Mouse (Mus musculus) ES-CJ7 (cell line): ENCODE results near the gene Dlg2.

Source experiments
- DNase-seq: peaks from one replicate; pipeline ENCODE4 v3.0.0; 2011; ENCODE audit warnings: low read depth, low spot score

Gene Dlg2

DNA sequence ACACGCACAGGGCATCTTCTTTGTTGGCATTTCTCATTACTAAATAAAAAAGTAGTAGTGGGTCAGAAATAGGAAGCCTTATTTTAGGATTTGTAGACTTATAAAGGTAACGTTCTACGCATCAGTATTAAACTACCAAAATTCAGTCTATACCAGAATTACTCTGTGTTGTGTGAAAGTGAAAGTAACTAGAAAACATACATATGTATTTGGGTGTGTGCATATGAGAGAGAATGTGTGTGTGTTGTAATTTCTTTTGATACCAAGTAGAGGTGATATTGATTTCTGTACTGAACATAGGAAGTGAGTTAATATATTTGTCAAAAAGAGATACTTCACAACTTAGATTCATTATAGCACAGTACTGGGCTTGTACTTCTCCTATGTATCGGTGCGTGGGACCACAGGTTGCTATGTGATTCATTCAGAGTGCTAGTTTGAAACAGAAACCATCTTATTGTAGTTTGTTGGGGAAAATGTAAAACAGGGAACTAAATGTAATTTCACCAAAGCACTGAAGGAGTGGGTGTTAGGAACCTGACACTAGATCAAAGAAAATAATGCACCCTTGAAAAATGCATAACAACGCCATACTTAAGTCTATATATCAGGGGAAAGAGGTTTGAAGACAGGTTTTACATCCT lies 1688.5 kb downstream of the Dlg2 start:
- DNase-seq = no peak

DNA sequence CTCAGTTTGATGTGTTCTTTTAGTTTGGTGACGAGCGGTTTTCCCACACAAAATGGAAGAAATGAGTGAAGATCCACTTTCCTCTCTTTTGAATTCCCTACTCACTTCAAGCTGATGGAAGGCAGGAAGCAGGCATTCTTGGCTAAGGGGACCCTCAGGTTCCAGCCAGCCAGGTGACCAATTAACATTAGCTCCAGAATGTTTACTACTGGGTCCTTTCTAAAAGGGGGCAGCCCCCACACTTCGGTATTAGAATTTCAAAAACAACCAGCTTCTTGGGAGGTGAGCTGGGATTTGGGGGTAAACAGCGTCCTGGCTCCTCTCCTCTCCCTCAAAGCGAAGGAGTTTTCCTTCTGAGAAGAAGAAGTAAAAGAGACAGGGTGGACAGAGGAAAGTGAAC lies 1703.6 kb downstream of the Dlg2 start:
- no peak for DNase-seq

DNA sequence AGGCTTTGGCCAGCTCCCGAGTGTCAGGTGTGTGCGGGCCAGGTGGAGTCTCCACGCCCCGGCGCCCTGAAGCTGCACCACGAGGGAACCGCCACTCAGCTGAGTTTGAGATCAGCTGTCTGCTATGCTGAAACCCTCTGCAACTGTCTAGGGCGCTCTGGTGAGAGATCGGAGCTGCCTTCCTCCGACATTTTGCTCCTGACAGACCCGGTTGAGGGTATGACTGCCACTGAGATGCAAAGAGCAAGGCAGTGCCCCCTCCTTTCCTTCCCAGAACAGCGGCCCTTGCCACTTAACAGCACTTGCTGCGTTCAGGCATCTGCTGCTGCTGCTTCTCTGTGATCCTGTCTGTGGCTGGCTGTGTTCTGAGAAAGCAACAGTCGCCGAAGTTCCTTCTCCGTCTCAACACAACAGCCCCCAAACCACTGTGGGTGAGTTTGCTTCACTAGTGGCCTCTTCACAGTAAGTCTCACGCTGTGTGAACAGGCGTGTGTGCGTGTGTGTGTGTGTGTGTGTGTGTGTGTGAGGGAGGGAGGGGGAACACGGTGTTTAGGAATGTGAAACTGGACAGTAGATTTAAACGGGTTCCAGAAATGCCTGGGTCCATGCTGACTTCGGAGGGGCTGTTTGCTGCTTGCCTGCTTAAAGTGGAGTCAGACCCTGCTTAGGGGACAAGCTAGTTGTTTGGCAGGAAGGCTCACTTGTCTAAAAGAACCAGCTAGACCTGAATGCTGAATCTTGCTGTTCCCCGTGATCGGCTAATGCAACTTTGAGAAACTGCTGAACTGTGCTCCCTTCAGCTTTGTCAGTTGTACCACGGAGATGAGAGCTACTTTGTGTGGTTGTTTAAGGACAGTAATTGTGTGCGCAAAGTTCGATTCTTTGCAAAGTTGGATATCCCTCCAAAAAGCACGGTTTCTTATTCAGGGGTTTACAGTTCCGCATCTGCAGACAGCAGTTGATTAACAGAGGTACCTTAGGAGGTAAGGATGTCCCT lies 1704.4 kb downstream of the Dlg2 start:
- DNase-seq = peak; percentile 2

DNA sequence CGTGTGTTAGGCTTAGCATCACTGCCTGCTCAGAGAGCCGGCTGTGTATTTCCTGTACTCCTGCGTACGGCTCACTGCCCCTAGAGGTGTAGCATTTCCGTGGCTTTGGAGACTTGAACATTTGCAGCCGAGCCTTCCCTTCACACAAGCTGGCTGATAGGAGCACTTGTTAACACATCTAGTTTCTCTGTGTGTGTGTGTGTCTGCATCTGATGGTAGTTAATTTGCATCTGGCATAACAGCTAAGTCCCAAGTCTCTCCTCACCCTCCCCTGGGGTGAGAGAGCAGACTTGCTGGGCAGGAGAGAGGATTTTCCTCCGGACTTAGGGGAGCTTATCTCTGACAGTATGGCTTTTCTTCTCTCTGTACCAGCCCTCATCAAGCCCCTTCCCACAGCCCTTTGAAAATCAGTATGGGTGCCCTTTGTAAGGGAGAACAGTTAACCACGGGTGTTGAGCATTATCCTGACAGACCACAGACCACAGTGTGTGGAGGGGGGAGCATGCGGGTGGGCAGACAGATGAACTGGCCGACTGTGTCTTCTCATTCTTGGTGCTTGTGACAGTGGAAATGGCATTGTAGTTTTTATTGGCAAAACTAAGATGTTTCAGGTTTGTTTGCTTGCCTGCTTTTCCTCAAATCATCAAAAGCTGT lies 1705.6 kb downstream of the Dlg2 start:
- DNase-seq = no peak

DNA sequence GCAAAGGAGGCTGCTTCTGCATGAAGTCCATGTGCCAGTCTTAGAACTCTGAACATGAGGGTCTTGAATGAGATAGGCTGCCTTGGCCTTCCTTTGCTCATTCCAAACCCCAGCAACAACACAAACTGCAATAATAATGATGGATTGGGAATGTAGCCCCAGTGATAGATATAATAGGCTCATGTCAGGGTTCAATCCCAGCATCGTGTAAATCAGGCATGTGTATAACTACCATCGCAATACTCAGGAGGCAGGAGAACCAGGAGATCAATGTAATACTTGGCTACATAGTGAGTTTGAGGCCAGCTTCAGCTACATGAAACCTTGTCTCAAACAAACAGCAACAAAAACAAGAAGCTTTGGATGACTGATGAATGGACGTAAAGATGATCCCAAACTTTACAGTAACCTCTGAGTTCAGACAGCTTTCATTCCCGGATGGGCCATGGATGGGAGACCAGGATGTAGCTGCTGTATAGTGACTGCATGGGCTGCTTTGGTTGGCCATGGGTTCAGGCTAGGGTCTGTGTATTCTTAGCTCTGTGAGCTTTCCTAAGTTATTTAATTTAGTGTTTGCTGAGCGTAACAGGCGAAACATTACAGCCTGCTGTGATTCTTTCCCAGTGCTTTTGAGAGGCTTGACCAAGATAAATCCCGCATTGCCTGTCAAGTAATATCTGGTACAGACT lies 1708.0 kb downstream of the Dlg2 start:
- no peak for DNase-seq

DNA sequence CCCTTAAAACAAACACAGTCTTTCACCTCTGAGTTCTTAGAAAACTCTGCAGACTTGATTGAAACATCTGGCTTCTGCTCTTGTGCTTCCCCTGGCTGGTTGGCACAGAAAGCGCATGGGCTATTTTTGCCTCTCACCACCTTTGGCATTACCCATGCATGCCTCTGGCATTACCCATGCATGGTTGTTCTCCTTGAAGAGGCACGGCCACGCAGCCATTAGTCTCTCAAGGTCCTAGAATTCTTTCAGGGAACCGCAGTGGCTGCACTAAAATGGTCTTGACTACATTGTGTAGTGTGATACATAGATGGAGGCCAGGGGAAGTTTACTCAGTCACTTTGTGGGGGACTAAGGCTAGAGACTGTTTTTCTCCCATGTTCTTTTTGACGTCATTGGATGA lies 1709.9 kb downstream of the Dlg2 start:
- DNase-seq = no peak

DNA sequence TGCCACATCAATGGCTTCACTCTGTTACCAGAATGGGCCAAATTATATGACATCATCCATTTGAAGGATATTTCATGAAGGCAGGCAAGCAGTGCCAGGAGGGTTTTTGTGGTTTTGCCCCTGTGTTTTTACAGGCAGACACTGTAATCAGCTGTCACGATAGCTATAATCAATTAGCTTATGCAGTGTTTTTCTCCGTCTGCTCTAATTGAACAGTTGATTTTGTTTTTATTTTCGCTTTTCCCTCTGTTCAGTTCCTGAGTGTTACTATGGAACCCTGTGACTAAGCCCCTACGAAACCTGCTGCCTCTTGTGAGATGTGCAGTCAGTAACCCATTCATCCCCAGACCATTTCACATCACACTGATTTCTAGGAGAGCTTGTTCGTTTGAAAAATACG lies 1712.7 kb downstream of the Dlg2 start:
- DNase-seq = no peak

DNA sequence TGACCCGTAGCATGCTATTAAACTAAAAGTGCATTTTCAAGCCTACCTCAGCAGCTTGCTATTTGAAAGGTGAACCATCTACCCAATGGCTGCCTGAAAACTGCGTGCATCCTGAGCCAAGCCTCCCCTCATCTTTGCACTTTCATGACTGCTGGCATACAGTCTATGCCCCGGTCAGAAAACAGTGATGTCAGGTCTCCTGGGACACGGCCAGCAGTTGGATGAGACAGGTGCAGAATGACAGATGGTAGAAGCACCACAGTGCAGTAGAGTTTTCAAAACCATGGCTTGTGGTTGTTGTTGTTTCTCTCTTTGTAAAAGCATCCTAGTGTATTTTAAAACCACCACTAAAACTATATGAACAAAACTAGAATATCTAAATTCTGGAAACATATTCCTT lies 1719.5 kb downstream of the Dlg2 start:
- no peak for DNase-seq

DNA sequence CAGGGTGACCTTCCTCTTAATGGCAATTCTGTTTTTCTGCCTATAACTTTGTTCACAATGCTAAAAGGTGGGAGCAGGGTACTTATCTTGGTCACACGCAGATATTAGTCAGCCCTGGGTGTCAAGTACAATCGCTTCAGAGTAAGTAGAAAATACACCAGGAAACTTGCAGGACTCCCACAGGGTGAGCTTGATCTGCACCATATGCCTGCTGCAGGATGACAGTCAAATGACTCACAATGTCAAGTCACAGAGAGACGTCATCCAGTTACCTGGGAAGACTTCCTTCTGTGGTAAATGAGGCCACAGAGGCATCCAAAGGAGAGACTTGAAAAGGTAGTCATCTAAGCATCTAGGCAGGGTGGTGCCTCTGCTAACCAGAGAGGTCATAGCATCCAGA lies 1721.1 kb downstream of the Dlg2 start:
- DNase-seq = no peak

DNA sequence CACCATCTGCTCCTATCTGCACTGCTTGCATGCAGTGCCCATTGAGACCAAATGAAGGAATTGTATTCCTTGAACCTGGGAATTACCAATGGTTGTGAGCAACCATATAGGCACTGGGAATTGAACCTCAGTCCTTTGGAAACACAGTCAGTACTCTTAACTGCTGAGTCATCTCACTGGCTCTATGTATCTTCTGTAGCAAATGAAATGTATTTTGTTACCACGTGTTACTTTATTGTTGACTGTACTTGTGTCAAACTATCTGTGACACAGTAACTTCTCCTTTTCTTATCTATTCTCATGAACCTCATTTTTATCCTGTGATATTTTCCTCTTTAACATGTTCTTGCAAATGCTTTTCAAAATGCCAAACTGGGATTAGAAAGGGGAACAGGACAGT lies 1722.7 kb downstream of the Dlg2 start:
- DNase-seq = no peak

DNA sequence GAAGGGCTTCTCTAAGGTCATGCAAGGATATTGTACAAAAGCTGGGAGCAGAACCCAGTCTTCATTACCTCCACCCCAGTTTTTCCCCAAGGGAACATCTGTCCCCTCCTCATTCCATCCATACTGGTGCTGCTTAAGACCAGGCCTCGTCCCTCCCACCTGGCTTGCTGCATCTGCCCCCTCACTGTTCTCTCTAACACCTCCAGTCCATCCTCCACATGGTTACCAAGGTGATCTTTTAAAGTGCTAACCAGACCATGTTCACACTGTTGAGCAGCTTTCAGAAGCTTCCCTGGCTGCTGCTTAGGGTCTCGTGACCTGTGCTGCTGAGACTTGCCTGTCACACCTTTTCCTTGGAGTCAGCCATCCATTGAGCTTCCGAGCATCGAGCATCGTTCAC lies 1734.2 kb downstream of the Dlg2 start:
- no peak for DNase-seq

DNA sequence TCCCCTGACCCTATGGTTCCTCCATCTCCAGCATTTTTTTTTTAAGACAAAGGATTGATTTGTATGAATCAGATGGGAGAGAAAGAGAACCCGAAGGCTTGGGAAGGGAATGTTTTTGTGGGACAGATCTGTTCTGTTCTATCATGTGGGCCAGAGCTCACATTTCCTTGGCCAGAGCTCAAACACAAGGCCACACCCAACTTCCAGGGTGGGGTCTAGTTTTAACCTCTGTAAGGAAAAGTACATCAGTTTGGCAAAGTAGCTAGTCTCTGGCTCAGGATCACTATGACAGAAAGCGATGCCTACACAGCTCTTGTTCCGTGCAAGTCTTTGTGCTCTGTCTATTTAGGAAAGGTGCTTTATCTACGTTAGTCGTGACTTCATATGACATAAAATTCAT lies 1737.3 kb downstream of the Dlg2 start:
- DNase-seq = no peak

DNA sequence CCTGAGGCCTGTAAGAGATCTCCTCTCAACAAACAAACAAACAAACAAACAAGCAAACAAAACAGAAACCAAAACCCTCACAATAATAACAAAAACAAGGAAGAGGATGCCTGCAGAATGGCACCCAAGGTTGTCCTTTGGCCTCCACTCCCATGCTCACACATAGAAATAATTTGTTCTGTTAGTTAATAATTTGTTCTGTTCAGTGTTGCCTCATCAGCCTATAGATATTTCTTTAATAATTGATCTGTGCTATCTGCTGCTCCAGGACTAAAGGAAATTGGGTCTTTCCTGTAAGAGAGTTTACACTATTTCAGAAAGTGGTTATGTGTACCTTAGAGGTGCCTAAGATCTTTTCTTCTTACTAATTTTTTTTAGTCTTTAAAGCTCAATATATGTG lies 1741.7 kb downstream of the Dlg2 start:
- DNase-seq = no peak

DNA sequence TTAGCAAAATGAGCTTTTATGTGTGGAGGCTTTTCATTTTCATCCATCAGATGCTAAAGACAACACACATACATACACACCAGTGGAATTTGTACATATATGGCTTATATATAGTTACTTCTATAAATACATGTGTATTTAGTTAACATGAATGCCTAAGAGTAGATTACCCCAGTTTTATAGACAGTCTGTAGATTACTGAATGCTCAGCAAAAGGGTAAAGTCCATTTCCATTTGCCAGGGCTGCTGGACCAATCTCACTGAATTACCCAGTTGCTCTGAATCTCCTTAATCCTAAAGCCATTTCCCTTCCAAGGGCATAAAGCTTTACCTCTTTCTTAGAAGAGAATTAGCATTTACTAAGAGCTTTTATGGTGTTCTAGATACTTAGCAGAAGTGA lies 1744.1 kb downstream of the Dlg2 start:
- DNase-seq = no peak

DNA sequence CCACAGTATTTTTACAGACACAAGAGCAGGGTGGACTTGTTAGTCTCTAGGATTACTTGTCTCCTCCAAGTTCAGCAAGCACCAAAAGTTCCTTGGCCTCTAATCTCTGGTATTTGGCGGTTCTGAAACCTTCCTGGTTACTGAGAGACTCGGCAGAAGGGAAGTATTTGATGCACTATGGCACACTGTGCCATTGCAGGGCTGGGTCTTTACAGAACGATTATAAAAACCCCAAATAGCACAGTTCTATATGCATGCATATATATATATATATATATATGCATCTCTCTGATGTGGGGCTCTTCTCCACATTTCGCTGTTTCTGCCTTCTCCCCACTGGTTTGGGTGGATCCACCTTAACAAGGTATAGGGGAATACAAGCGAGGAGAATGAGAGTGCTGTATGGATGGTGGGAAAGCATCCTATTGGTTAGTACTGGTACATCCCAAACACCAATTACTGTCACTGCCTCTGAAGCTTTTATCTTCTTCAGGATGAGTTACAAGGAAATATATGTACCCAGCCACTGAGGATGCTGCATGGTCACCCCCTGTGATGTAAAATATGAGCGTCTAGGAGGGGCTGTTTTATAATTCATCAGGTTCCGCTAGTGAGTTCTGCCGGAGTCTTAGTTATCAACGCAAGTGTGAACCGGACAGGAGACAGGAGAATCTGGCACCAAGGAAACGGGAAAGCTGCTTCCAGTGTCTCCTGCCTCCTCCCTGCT lies 1758.2 kb downstream of the Dlg2 start:
- DNase-seq = no peak

DNA sequence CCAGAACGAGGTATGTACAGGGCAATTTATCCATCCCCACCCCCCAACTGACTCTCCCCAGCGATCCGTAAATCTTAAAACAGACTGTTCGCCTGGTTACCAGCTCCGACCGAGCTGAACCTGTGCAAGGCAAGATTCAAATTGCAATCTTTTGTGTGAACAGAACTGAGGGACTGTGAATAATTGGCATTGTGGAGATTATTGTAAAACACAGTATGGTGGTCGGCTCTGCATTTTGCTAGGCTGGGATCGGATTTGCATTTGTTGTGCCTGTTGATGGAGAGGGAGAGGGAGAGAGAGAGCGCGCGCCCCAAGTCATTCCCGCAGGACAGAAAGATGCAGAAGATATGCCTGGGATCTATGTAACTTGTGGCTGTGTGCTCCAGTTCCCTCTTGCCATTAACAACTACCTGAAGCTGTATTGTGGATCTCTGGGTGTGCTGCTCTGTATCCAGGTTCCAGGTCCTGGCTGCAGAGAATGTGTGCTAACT lies 1759.1 kb downstream of the Dlg2 start:
- DNase-seq = no peak

DNA sequence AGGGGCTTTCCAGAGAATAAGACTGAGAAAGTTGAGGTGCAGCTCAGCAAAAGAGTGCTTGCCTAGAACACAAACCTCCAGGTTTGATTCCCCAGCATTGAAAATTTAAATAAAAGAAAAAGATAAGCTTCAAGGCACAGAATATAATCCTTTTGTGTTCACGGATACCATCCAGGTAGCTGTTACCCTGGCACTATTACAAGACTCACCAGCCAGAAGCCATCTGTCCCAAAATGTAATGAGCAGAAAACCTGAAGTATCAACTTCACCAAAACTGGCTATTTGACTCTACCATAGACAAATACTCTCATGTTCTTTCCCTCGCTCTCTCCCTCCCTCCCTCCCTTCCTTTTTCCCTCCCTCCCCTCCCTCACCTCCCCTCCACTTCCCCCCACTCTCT lies 1764.4 kb downstream of the Dlg2 start:
- DNase-seq = no peak

DNA sequence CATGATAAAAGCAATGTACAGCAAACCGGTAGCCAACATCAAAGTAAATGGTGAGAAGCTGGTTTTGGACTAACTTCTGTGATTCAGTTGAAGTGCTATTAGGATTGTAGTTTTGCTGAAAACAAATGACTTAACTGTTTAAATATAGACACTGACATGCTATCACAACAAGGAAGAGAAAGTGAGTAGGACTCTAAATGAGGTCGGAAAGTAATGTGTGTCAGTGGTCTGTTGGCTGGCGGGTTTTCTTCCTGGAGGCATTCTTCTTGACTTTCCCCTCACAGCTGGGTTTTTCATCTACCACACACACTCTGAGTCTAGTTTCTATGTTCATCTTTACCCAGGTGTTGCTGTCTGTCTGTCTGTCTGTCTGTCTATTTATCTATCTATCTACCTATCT lies 1771.1 kb downstream of the Dlg2 start:
- no peak for DNase-seq

DNA sequence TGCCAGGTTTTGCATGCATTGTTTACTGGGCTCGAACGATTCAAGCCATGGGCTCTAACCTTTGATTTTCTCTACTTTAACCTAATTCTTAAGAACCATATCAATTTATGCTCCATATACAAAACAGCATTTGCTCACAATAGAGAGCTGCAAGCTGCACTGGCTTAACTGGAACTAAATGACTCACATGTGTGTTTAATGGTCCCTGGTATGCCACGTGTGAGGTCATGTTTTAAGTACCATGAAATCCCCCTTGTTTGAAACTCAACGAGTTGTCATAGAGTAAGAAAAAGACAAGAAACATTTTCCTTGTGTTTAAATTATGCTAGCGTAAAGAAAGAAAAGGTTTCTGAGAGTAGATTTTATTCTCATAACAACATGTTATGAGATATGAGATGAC lies 1772.1 kb downstream of the Dlg2 start:
- no peak for DNase-seq

DNA sequence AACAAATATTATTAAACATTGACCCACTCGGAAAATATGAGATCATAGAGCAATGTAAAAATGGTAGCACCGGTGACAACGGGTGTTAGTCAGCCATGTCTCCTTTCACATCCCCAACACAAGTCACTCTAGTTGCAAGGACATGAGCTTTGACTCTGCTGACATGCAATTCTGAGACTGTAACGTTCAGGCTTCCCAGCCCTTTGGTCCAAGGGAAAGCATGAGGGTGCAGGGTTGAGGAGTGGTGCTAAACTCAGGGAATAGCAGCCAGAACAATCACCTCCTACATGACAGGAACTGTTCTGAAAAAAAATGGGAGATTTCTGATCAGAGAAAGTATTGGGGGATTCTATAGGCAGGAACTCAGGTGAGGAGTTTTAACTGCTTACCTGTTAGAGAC lies 1781.7 kb downstream of the Dlg2 start:
- no peak for DNase-seq

DNA sequence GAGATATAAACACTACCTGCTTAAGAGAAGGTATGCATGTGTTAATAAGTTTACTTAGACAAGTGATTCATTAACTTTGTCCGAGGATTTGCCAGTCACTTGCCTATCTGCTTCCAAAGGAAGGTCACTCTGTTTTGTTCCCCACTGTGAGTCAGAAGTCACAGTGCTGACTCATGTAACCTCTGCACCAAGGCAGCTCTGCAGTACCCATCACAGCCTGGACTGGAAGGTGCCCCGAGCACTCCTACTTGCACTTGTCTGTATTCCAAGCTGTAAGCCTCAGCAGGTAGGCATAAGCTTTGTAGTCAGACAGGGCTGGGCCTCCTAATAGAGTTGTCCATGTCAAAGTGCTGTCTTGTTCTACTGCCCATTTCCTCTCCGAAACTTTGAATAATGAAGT lies 1782.2 kb downstream of the Dlg2 start:
- DNase-seq = peak; percentile 2
